Mouse (Mus musculus) cerebellum, adult 2 months (tissue): Measurements from ENCODE around the gene Map2k5.

Experiments
- CTCF ChIP-seq: fragments of 200-500 bp; IDR thresholded peaks from 2 replicates; pipeline ENCODE4 v1.5.1; 2011; ENCODE audit warnings: low read depth, mild to moderate bottlenecking, control low read depth, low read length, moderate library complexity, borderline replicate concordance; ENCODE audit not compliant: insufficient read depth
- POLR2A ChIP-seq: fragments of 200-500 bp; IDR thresholded peaks from 2 replicates; pipeline ENCODE4 v1.6.1; 2011; ENCODE audit warnings: low read length, control low read depth, borderline replicate concordance; ENCODE audit not compliant: insufficient read depth

- TF ChIP-seq POLR2A (no peak), CTCF (no peak)
Measured at GRCm38 (mm10) chr9:63373315-63373714, 4.4 kb downstream of the Map2k5 start.
